Mouse (Mus musculus): ENCODE data around the gene Gm14296. TPM values are rescaled to one million over a fixed set of nuclear protein-coding genes. Genes with fewer than 3 reads are reported as not detected.

Gene Gm14296
- 2.0 TPM for polyA plus RNA-seq (2014; fragmentation: Illumina TruSeq; extraction: RNeasy Lipid Tissue Mini Kit (QIAGEN cat#74804); ENCODE audit: insufficient read depth, low read depth, low replicate concordance)

GRCm38 (mm10) chr2:176927709-176928108 lies at the start of gene Gm14296:
TSS of gene Gm14296 (minus strand) at chr2:176927809.

Other genes starting within 250 kb of the Gm14296 start
- gene Gm14305, start 219.5 kb downstream of the Gm14296 start, polyA plus RNA-seq (2014; fragmentation: Illumina TruSeq; extraction: RNeasy Lipid Tissue Mini Kit (QIAGEN cat#74804); ENCODE audit: insufficient read depth, low read depth, low replicate concordance) = 11.5 TPM
- gene Gm14295, start 129.2 kb downstream of the Gm14296 start, polyA plus RNA-seq (2014; fragmentation: Illumina TruSeq; extraction: RNeasy Lipid Tissue Mini Kit (QIAGEN cat#74804); ENCODE audit: insufficient read depth, low read depth, low replicate concordance) = 13.5 TPM
- not detected for gene Gm14408, start 96.7 kb downstream of the Gm14296 start, polyA plus RNA-seq (2014; fragmentation: Illumina TruSeq; extraction: RNeasy Lipid Tissue Mini Kit (QIAGEN cat#74804); ENCODE audit: insufficient read depth, low read depth, low replicate concordance)
- 3.8 TPM for gene Gm14419, start 73.1 kb upstream of the Gm14296 start, polyA plus RNA-seq (2014; fragmentation: Illumina TruSeq; extraction: RNeasy Lipid Tissue Mini Kit (QIAGEN cat#74804); ENCODE audit: insufficient read depth, low read depth, low replicate concordance)
- not detected for gene Gm14401, start 146.5 kb upstream of the Gm14296 start, polyA plus RNA-seq (2014; fragmentation: Illumina TruSeq; extraction: RNeasy Lipid Tissue Mini Kit (QIAGEN cat#74804); ENCODE audit: insufficient read depth, low read depth, low replicate concordance)

Data from lung, adult 10 weeks (tissue).